Mouse (Mus musculus) myocyte (in vitro differentiated cells): ENCODE measurements at regions not wholly inside any gene's neighbourhood (a gene's known extent, or its start where the extent isn't known, plus 50 kb on each side); places are given as distances from the start of the nearest gene placed in this dataset.

Source experiments
- H3K27me3 ChIP-seq: one replicate; pipeline ENCODE4 v1.6.1; 2011; ENCODE audit not compliant: control insufficient read depth, insufficient read depth, insufficient read length
- H3K36me3 ChIP-seq: one replicate; pipeline ENCODE4 v1.6.1; 2011; ENCODE audit not compliant: control insufficient read depth, insufficient read depth
- H3K4me2 ChIP-seq: one replicate; pipeline ENCODE4 v1.6.1; 2011; ENCODE audit warnings: low read depth, control low read depth
- H3K4me3 ChIP-seq: one replicate; pipeline ENCODE4 v1.5.1; 2011; ENCODE audit warnings: mild to moderate bottlenecking, control low read depth, moderate library complexity
- H3K79me2 ChIP-seq: one replicate; pipeline ENCODE4 v1.6.1; 2011; ENCODE audit not compliant: control insufficient read depth, insufficient read depth
- H3ac ChIP-seq: one replicate; pipeline ENCODE4 v1.6.1; 2011; ENCODE audit not compliant: control insufficient read depth, insufficient read length
- CEBPB ChIP-seq: IDR thresholded peaks from 2 replicates; pipeline ENCODE4 v1.6.1; 2011; ENCODE audit warnings: mild to moderate bottlenecking, moderate library complexity; ENCODE audit not compliant: poor library complexity, insufficient read depth, severe bottlenecking
- E2F4 ChIP-seq: IDR thresholded peaks from one replicate; pipeline ENCODE4 v1.6.1; 2011; ENCODE audit warnings: mild to moderate bottlenecking, control low read depth, moderate library complexity; ENCODE audit not compliant: insufficient read depth
- MAX ChIP-seq: IDR thresholded peaks from one replicate; pipeline ENCODE4 v1.6.1; 2011; ENCODE audit warnings: low read depth, mild to moderate bottlenecking, control low read depth
- MYOD1 ChIP-seq, 3 experiments: IDR thresholded peaks; one replicate each; pipeline ENCODE4 v1.6.1; 2011; ENCODE audit warnings: control low read depth in 2 of 3, low read depth in 2 of 3, mild to moderate bottlenecking in 2 of 3, moderate library complexity in 1 of 3; ENCODE audit not compliant: insufficient read length in 2 of 3, control insufficient read depth in 1 of 3
- MYOG ChIP-seq, 3 experiments: IDR thresholded peaks; one replicate each; pipeline ENCODE4 v1.6.1; 2011; ENCODE audit warnings: control low read depth in 2 of 3, low read depth in 2 of 3, mild to moderate bottlenecking in 2 of 3; ENCODE audit not compliant: insufficient read length in 2 of 3, control insufficient read depth in 1 of 3, insufficient read depth in 1 of 3
- POLR2A ChIP-seq: IDR thresholded peaks from one replicate; pipeline ENCODE4 v1.6.1; 2011; ENCODE audit warnings: low read depth, mild to moderate bottlenecking, control low read depth, moderate library complexity; ENCODE audit not compliant: insufficient read length
- POLR2AphosphoS2 ChIP-seq: IDR thresholded peaks from one replicate; pipeline ENCODE4 v1.6.1; 2011; ENCODE audit warnings: low read depth, control low read depth; ENCODE audit not compliant: insufficient read length
- REST ChIP-seq: IDR thresholded peaks from one replicate; pipeline ENCODE4 v1.6.1; 2011; ENCODE audit warnings: mild to moderate bottlenecking, control low read depth, moderate library complexity; ENCODE audit not compliant: insufficient read depth, insufficient read length
- SRF ChIP-seq: IDR thresholded peaks from one replicate; pipeline ENCODE4 v1.6.1; 2011; ENCODE audit warnings: low read depth; ENCODE audit not compliant: control insufficient read depth, insufficient read length
- TCF12 ChIP-seq: IDR thresholded peaks from one replicate; pipeline ENCODE4 v1.6.1; 2011; ENCODE audit warnings: mild to moderate bottlenecking, control low read depth; ENCODE audit not compliant: poor library complexity, insufficient read depth, severe bottlenecking
- TCF3 ChIP-seq: IDR thresholded peaks from one replicate; pipeline ENCODE4 v1.6.1; 2011; ENCODE audit warnings: low read depth, control low read depth; ENCODE audit not compliant: insufficient read length
- USF1 ChIP-seq: IDR thresholded peaks from one replicate; pipeline ENCODE4 v1.6.1; 2011; ENCODE audit warnings: low read depth, mild to moderate bottlenecking, control low read depth, moderate library complexity

- Histone ChIP-seq H3ac (no peak overlapping the region), H3K27me3 (peaks cover 25% of the 10 kb centered on the region), H3K4me2 (no peak overlapping the region), H3K4me3 (no peak overlapping the region), H3K36me3 (no peaks in the 10 kb centered on the region), H3K79me2 (no peaks in the 10 kb centered on the region)
- TF ChIP-seq REST, result no peak
- TF ChIP-seq POLR2A, result no peak
- TF ChIP-seq POLR2AphosphoS2, result no peak
Observed at GRCm38 (mm10) chr5:120371176-120371819, 60.2 kb upstream of the Lhx5 start.

DNA sequence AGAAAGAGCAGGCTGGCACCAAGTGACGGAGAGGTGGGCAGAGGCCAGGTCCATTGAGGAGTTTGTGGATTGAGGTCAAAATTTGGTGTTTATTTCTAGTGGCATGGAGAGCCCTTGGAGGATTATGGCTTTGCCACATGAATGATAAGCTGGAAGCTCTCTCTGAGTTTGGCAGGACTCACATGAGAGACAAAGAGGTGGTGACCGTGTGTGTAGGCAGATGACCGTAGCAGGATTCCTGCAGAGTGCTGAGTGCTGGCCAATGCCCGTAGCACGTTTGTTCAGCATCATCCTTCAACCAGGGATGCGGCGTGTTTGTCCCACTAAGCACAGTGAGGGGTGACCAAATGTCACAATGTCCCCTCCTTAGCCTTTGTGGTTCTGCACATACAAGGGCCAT lies 58.1 kb upstream of the Lhx5 start:
- no peak for TF ChIP-seq TCF3
- no peak for TF ChIP-seq SRF
- TF ChIP-seq MYOG (IDR thresholded peaks at IDR 0.05; ENCODE audit: control insufficient read depth in 1 of 3, insufficient read depth in 1 of 3, insufficient read length in 2 of 3, low read depth in 2 of 3), result no peak
- no peak for TF ChIP-seq POLR2A
- TF ChIP-seq POLR2AphosphoS2, result no peak
- no peak for TF ChIP-seq REST
- TF ChIP-seq E2F4, result no peak
- TF ChIP-seq MAX, result no peak
- no peak for TF ChIP-seq TCF12
- TF ChIP-seq MYOD1 (IDR thresholded peaks at IDR 0.05; ENCODE audit: control insufficient read depth in 1 of 3, insufficient read length in 2 of 3, low read depth in 2 of 3), result no peak
- no peak for TF ChIP-seq CEBPB
- no peak for TF ChIP-seq USF1
- Histone ChIP-seq H3K27me3 (peaks cover 19% of the 10 kb centered on the region), H3K36me3 (no peaks in the 10 kb centered on the region), H3ac (no peak overlapping the region), H3K79me2 (no peaks in the 10 kb centered on the region), H3K4me3 (no peak overlapping the region), H3K4me2 (no peak overlapping the region)
